Mouse (Mus musculus): ENCODE results near the gene Fbln2. TPM values are rescaled to one million over a fixed set of nuclear protein-coding genes. Genes with fewer than 3 reads are reported as not detected.

The Fbln2 gene
- total and polyA plus RNA-seq, 3 experiments = 55.8 to 117 (median 56.9) TPM

GRCm38 (mm10) chr6:91233424-91234015, 21.3 kb downstream of the Fbln2 start:
- no peak overlapping the region for H3K4me3 ChIP-seq
- H3K9ac ChIP-seq (ENCODE audit: low read depth, low read length) = no peak overlapping the region
- TF ChIP-seq EP300 (IDR thresholded peaks at IDR 0.05; ENCODE audit: insufficient read depth, low read depth, low read length) = no peak
- no peak for TF ChIP-seq CTCF (IDR thresholded peaks at IDR 0.05)
- no peak for TF ChIP-seq POLR2A (IDR thresholded peaks at IDR 0.05; ENCODE audit: insufficient read depth, low read depth, low read length)

GRCm38 (mm10) chr6:91236006-91236405, 23.8 kb downstream of the Fbln2 start:
- H3K9ac ChIP-seq (ENCODE audit: low read depth, low read length) = no peak overlapping the region
- DNase-seq = no peak
- no peak overlapping the region for H3K4me3 ChIP-seq
- 74% methylated on average over 11 of the region's 11 CpGs for WGBS
- TF ChIP-seq POLR2A (IDR thresholded peaks at IDR 0.05; ENCODE audit: insufficient read depth, low read depth, low read length) = no peak
- no peak for TF ChIP-seq CTCF (IDR thresholded peaks at IDR 0.05)
- TF ChIP-seq EP300 (IDR thresholded peaks at IDR 0.05; ENCODE audit: insufficient read depth, low read depth, low read length) = no peak
- intact Hi-C loops (cut with DNase I) = no loop called here
- H3K27me3 ChIP-seq (ENCODE audit: control insufficient read depth, insufficient read depth, low read length) = no peaks in the 10 kb centered on the region
- peaks cover 10% of the 10 kb centered on the region for H3K4me1 ChIP-seq (ENCODE audit: control insufficient read depth, insufficient read depth, low read length)
- H3K79me2 ChIP-seq (replicated peaks; ENCODE audit: control insufficient read depth, insufficient read depth, low read length) = no peaks in the 10 kb centered on the region
- H3K36me3 ChIP-seq (ENCODE audit: control insufficient read depth, insufficient read depth, low read length) = no peaks in the 10 kb centered on the region
- no peak overlapping the region for H3K27ac ChIP-seq

More at GRCm38 (mm10) chr6:91233424-91234015, 21.3 kb downstream of the Fbln2 start:
- H3K4me1 ChIP-seq (ENCODE audit: control insufficient read depth, insufficient read depth, low read length) = peaks cover 5% of the 10 kb centered on the region
- H3K36me3 ChIP-seq (ENCODE audit: control insufficient read depth, insufficient read depth, low read length) = no peaks in the 10 kb centered on the region
- H3K27me3 ChIP-seq (ENCODE audit: control insufficient read depth, insufficient read depth, low read length) = no peaks in the 10 kb centered on the region
- no peaks in the 10 kb centered on the region for H3K79me2 ChIP-seq (replicated peaks; ENCODE audit: control insufficient read depth, insufficient read depth, low read length)
- WGBS = 82% methylated on average over 10 of the region's 10 CpGs
- intact Hi-C loops (cut with DNase I) = no loop called here
- no peak overlapping the region for H3K27ac ChIP-seq
- DNase-seq = no peak

GRCm38 (mm10) chr6:91236429-91236828, 24.2 kb downstream of the Fbln2 start:
- intact Hi-C loops (cut with DNase I) = no loop called here
- Histone ChIP-seq H3K27ac (no peak overlapping the region), H3K9ac (ENCODE audit: low read depth, low read length) (no peak overlapping the region), H3K4me1 (ENCODE audit: control insufficient read depth, insufficient read depth, low read length) (peaks cover 10% of the 10 kb centered on the region), H3K4me3 (no peak overlapping the region), H3K79me2 (replicated peaks; ENCODE audit: control insufficient read depth, insufficient read depth, low read length) (no peaks in the 10 kb centered on the region), H3K36me3 (ENCODE audit: control insufficient read depth, insufficient read depth, low read length) (no peaks in the 10 kb centered on the region), H3K27me3 (ENCODE audit: control insufficient read depth, insufficient read depth, low read length) (no peaks in the 10 kb centered on the region)
- peak in 1 of 2 experiments; percentile 18 for DNase-seq
- TF ChIP-seq CTCF (IDR thresholded peaks at IDR 0.05) (no peak), POLR2A (IDR thresholded peaks at IDR 0.05; ENCODE audit: insufficient read depth, low read depth, low read length) (no peak), EP300 (IDR thresholded peaks at IDR 0.05; ENCODE audit: insufficient read depth, low read depth, low read length) (no peak)
- 67% methylated on average over 6 of the region's 6 CpGs for WGBS

- TF ChIP-seq CTCF (IDR thresholded peaks at IDR 0.05) (no peak), EP300 (IDR thresholded peaks at IDR 0.05; ENCODE audit: insufficient read depth, low read depth, low read length) (no peak)
- Histone ChIP-seq H3K4me3 (no peak overlapping the region), H3K27me3 (ENCODE audit: control insufficient read depth, insufficient read depth, low read length) (no peaks in the 10 kb centered on the region), H3K27ac (no peak overlapping the region), H3K9ac (ENCODE audit: low read depth, low read length) (no peak overlapping the region), H3K36me3 (ENCODE audit: control insufficient read depth, insufficient read depth, low read length) (no peaks in the 10 kb centered on the region), H3K4me1 (ENCODE audit: control insufficient read depth, insufficient read depth, low read length) (peaks cover 10% of the 10 kb centered on the region), H3K79me2 (replicated peaks; ENCODE audit: control insufficient read depth, insufficient read depth, low read length) (no peaks in the 10 kb centered on the region)
- intact Hi-C loops (cut with DNase I) = no loop called here
- no peak for DNase-seq
- 65% methylated on average over 2 of the region's 2 CpGs for WGBS
Observed at GRCm38 (mm10) chr6:91237273-91237672, 25.0 kb downstream of the Fbln2 start.

- Histone ChIP-seq H3K27me3 (ENCODE audit: control insufficient read depth, insufficient read depth, low read length) (no peaks in the 10 kb centered on the region), H3K4me3 (no peak overlapping the region), H3K36me3 (ENCODE audit: control insufficient read depth, insufficient read depth, low read length) (no peaks in the 10 kb centered on the region), H3K9ac (ENCODE audit: low read depth, low read length) (no peak overlapping the region), H3K4me1 (ENCODE audit: control insufficient read depth, insufficient read depth, low read length) (peaks cover 10% of the 10 kb centered on the region), H3K27ac (no peak overlapping the region), H3K79me2 (replicated peaks; ENCODE audit: control insufficient read depth, insufficient read depth, low read length) (no peaks in the 10 kb centered on the region)
- TF ChIP-seq EP300 (IDR thresholded peaks at IDR 0.05; ENCODE audit: insufficient read depth, low read depth, low read length) (no peak), POLR2A (IDR thresholded peaks at IDR 0.05; ENCODE audit: insufficient read depth, low read depth, low read length) (no peak), CTCF (IDR thresholded peaks at IDR 0.05) (no peak)
- WGBS = 34% methylated on average over 2 of the region's 2 CpGs
- peak in 1 of 2 experiments; percentile 34 for DNase-seq
- intact Hi-C loops (cut with DNase I) = no loop called here
Observed at GRCm38 (mm10) chr6:91240537-91240936, 28.3 kb downstream of the Fbln2 start.

GRCm38 (mm10) chr6:91240964-91241363, 28.7 kb downstream of the Fbln2 start:
- H3K36me3 ChIP-seq (ENCODE audit: control insufficient read depth, insufficient read depth, low read length) = no peaks in the 10 kb centered on the region
- H3K79me2 ChIP-seq (replicated peaks; ENCODE audit: control insufficient read depth, insufficient read depth, low read length) = no peaks in the 10 kb centered on the region
- H3K9ac ChIP-seq (ENCODE audit: low read depth, low read length) = no peak overlapping the region
- H3K4me3 ChIP-seq = no peak overlapping the region
- TF ChIP-seq POLR2A (IDR thresholded peaks at IDR 0.05; ENCODE audit: insufficient read depth, low read depth, low read length) (no peak), EP300 (IDR thresholded peaks at IDR 0.05; ENCODE audit: insufficient read depth, low read depth, low read length) (no peak), CTCF (IDR thresholded peaks at IDR 0.05) (no peak)
- H3K27me3 ChIP-seq (ENCODE audit: control insufficient read depth, insufficient read depth, low read length) = no peaks in the 10 kb centered on the region
- intact Hi-C loops (cut with DNase I) = no loop called here
- no peak overlapping the region for H3K27ac ChIP-seq
- peaks cover 8% of the 10 kb centered on the region for H3K4me1 ChIP-seq (ENCODE audit: control insufficient read depth, insufficient read depth, low read length)
- no peak for DNase-seq

All from heart, adult 2 months (tissue).